In genomic region chr1:159632558-159632957, GRCm38 (mm10) we compare ENCODE assay signal across 28 mouse cellular contexts.
"Had no signal": no experiment of that assay in that cellular context is flagged by ENCODE, and none has a peak within 500 bp of the region (broad histone marks: within the 10 kb centered on the region; RNA-seq: fewer than 3 reads in every experiment).

No protein-coding gene starts in this region.

- H3K27ac ChIP-seq: limb, embryonic 10.5 days; limb, embryonic 12.5 days; limb, embryonic 13.5 days; limb, embryonic 15.5 days; liver, embryonic 12.5 days; liver, embryonic 13.5 days; liver, embryonic 14.5 days; liver, embryonic 15.5 days; lung, embryonic 15.5 days; macrophage; midbrain, embryonic 10.5 days; midbrain, embryonic 12.5 days; midbrain, embryonic 13.5 days; midbrain, embryonic 15.5 days; neural tube, embryonic 12.5 days had no signal

- H3K4me3 ChIP-seq: limb, embryonic 10.5 days; limb, embryonic 12.5 days; limb, embryonic 13.5 days; limb, embryonic 15.5 days; liver, embryonic 12.5 days; liver, embryonic 13.5 days; liver, embryonic 15.5 days; lung, embryonic 15.5 days; megakaryocyte, embryonic 14.5 days; midbrain, embryonic 10.5 days; midbrain, embryonic 12.5 days; midbrain, embryonic 13.5 days; midbrain, embryonic 15.5 days; myocyte; neural tube, embryonic 12.5 days had no signal

- DNase-seq: left cerebral cortex, postnatal 4 days; liver; liver, embryonic 13.5 days; liver, postnatal 0 days; lung, adult 18-20 months; lung, adult 2 months; lung, embryonic 14.5 days; lung, postnatal 10 days; lung, postnatal 14 days; lung, postnatal 36 days; lung, postnatal 4 days; midbrain, embryonic 14.5 days had no signal
